ENCODE assay signal across 16 mouse cellular contexts in genomic region chr1:47050492-47050891, GRCm38 (mm10).
"Had no signal": no experiment of that assay in that cellular context is flagged by ENCODE, and none has a peak within 500 bp of the region (broad histone marks: within the 10 kb centered on the region; RNA-seq: fewer than 3 reads in every experiment).

No protein-coding gene starts in this region.

- DNase-seq: lung, adult 18-20 months; lung, embryonic 14.5 days; lung, postnatal 10 days; lung, postnatal 4 days; midbrain, embryonic 14.5 days; retina, postnatal 1 day; right cerebral cortex, postnatal 25 days; thymus, adult 2 months; thymus, postnatal 25 days; thymus, postnatal 4 days had no signal

- H3K4me3 ChIP-seq: midbrain, embryonic 12.5 days; myocyte; neural tube, embryonic 13.5 days; neural tube, embryonic 15.5 days; stomach, embryonic 15.5 days had no signal

- H3K27ac ChIP-seq: midbrain, embryonic 12.5 days; neural tube, embryonic 13.5 days; neural tube, embryonic 15.5 days; stomach, embryonic 15.5 days; stomach, postnatal 0 days had no signal
